Comparison of ENCODE assay signal across 12 mouse cellular contexts in the genomic region with DNA sequence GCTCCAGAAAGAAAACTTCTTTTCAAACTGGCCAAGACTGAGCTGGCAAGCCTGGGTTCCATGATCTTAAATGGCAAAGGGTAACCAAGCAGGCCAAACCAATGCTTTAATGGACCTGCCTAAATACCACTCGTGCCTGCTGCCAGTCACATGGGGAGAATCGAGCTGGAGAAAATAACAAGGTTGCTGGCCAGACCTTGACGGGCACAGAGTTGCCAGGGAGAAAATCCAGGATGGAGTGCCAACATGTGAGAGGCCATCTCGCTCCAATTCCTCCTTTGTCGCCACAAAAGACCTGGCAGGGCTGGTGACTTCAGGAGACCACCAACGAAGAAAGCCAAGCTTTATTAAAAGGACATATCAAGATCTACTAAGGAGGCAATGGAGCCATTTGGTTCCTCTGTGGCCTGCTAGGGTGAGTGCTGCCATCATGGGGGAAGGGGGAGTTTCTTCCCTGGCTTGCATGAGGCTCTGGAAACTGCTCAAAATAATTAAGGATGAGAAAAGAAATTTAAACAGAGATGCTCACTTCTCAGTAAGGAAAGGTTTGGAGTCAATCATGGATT. TPM values are rescaled to one million over a fixed set of nuclear protein-coding genes. Genes with fewer than 3 reads are reported as not detected.
DNase-seq lines count a peak whose midpoint lies in the region; ATAC-seq lines count a peak whose summit lies in the region.
"Had no signal": no experiment of that assay in that cellular context is flagged by ENCODE, and none has a peak within 500 bp of the region (broad histone marks: within the 10 kb centered on the region; RNA-seq: fewer than 3 reads in every experiment).

No protein-coding gene starts in this region.

- DNase-seq in adrenal gland, adult 2 months = peak; percentile 49
- DNase-seq in adrenal gland, postnatal 4 days (ENCODE audit: low spot score in 2 of 2) = no peak
- DNase-seq in kidney, postnatal 14 days = peak; percentile 12
- peak; percentile 69 for DNase-seq in cerebellum, adult 11-12 months
- peak; percentile 47 to 58 for DNase-seq in heart, postnatal 10 days
- DNase-seq in left cerebral cortex, adult 11 months (ENCODE audit: low spot score) = no peak
- DNase-seq in ovary, postnatal 36 days (ENCODE audit: low spot score) = no peak
- DNase-seq: liver had no signal

- H3K4me1 ChIP-seq in kidney, embryonic 14.5 days (ENCODE audit: control insufficient read depth, insufficient read depth, low read length) = peaks cover 12% of the 10 kb centered on the region; the same call in 1 of the 2 replicates
- H3K4me1 ChIP-seq: megakaryocyte, embryonic 14.5 days had no signal

- H3K27me3 ChIP-seq in kidney, embryonic 14.5 days (ENCODE audit: control insufficient read depth, insufficient read depth, low read length) = no peaks in the 10 kb centered on the region
- H3K27me3 ChIP-seq: megakaryocyte, embryonic 14.5 days had no signal

- WGBS in kidney, embryonic 14.5 days = 88% methylated on average over 6 of the region's 6 CpGs

- H3K9me3 ChIP-seq in kidney, embryonic 14.5 days (ENCODE audit: control insufficient read depth, low read length) = no peaks in the 10 kb centered on the region
- H3K9me3 ChIP-seq: megakaryocyte, embryonic 14.5 days had no signal

- H3K27ac ChIP-seq in kidney, embryonic 14.5 days (ENCODE audit: low read depth, low read length) = no peak overlapping the region

- no peak overlapping the region for H3K9ac ChIP-seq in kidney, embryonic 14.5 days (ENCODE audit: low read depth, low read length)

- intact Hi-C loops in heart, postnatal 10 days (cut with DNase I) = no loop called here

- ATAC-seq in kidney, embryonic 14.5 days (ENCODE audit: low FRiP score, low TSS enrichment) = no peak

- H3K36me3 ChIP-seq in kidney, embryonic 14.5 days (ENCODE audit: control insufficient read depth, insufficient read depth, low read length) = no peaks in the 10 kb centered on the region

- no peak overlapping the region for H3K4me3 ChIP-seq in kidney, embryonic 14.5 days (ENCODE audit: low read length)
- H3K4me3 ChIP-seq: megakaryocyte, embryonic 14.5 days had no signal

- no peak overlapping the region for H3K4me2 ChIP-seq in kidney, embryonic 14.5 days (replicated peaks; ENCODE audit: low read depth, low read length)

RNA-seq across cellular contexts. Expression of a gene that starts 10.4 kb away (rescaled TPM):
- total RNA-seq in adrenal gland, adult 2 months (2021) = not detected
- polyA plus RNA-seq in adrenal gland, adult 2 months (2012; rRNA removed) = not detected in 2 replicates
- total RNA-seq in adrenal gland, postnatal 4 days (2021) = not detected
- 7.7 and 12.5 TPM in 2 replicates for polyA plus RNA-seq in kidney, embryonic 14.5 days (2014; fragmentation: Nextera tagmentation; extraction: Ambion mirVana)
- not detected for total RNA-seq in heart, postnatal 10 days (2021)
- total RNA-seq: common myeloid progenitor, adult 5-6 weeks; layer of hippocampus, adult 18-20 months had no signal

RNA-seq across cellular contexts. Expression of a gene that starts 47.9 kb away (rescaled TPM):
- 10 to 100 TPM in 1 of 2 experiments, 1 to 10 TPM in 1; 9.6 to 15.6 TPM for total RNA-seq in adrenal gland, adult 2 months (2021)
- polyA plus RNA-seq in adrenal gland, adult 2 months (2012; rRNA removed) = 7.2 and 7.5 TPM in 2 replicates
- total RNA-seq in adrenal gland, postnatal 4 days (2021) = 10 to 100 TPM; 24.2 to 28.6 TPM
- polyA plus RNA-seq in kidney, embryonic 14.5 days (2014; fragmentation: Nextera tagmentation; extraction: Ambion mirVana) = 1.9 and 3.8 TPM in 2 replicates
- total RNA-seq in heart, postnatal 10 days (2021) = 10 to 100 TPM; 29.7 to 41.2 TPM
- total RNA-seq: common myeloid progenitor, adult 5-6 weeks had no signal

Comparison
In these comparisons a context has a peak if more than half of its experiments do, and no peak if none do; other contexts are left out.
1. DNase-seq: peak in adrenal gland, adult 2 months (single experiment), kidney, postnatal 14 days (single experiment), cerebellum, adult 11-12 months (single experiment) and heart, postnatal 10 days (2 of 2); none in adrenal gland, postnatal 4 days (0 of 2), left cerebral cortex, adult 11 months (single experiment) and ovary, postnatal 36 days (single experiment).